Mouse (Mus musculus) urinary bladder, postnatal 25 days (tissue): ENCODE measurements around the gene Pde6c.
A peak's percentile ranks its signal among the peaks of the same experiment; 100 is the strongest.

Source experiments
- DNase-seq: peaks from one replicate; pipeline ENCODE4 v3.0.0; 2022; ENCODE audit warnings: low spot score

Gene Pde6c

DNA sequence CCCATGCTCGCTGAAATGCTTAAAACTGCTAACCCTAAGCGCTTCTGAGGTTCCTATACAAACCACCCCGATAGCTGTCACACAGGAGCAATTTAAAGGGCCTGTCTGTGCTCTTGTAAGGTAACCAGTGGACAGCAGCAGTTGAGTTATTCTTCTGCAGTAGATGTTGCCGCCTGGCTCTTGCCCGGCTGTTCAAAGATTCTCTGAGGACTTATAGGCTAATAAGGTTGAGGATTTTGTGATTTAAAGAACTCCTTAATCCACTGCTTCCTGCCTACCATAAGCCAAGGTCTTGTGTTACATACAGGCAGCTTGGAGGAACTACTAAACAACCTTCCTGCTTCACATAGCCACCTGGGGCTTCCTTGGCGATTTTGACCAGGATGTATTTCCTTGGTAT is at the start of gene Pde6c:
Gene Pde6c (plus strand): TSS at position 301 of the 400 bp plus-strand sequence.
- DNase-seq: no peak

DNA sequence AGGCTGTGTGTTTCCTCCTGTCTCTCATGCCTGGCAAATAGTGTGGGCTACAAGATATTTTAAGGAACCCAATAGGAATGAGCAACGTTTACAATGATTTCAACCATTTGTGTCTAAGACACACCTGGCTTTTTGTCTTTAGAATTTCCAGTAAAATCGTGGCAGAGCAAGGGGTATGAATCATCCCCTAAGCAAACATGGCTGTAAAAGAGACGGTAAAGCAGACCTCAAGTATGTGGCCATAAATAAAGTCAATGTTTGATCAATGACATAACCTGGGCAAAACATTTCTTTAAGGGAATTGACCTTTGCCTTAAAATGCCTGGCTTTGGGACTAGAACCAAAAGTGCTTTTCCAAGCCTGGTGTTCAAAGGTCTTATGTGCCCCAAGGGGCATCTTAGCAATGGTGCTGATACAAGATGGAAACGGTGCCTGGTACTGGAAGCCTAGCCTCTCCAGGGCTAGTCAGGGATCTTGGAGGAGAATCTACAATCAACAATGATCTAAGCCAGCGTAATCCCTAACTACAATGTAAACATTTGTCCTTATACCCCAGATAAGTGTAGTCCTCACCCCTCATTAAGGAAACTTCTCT is 49.6 kb upstream of the Pde6c start:
- no peak for DNase-seq

DNA sequence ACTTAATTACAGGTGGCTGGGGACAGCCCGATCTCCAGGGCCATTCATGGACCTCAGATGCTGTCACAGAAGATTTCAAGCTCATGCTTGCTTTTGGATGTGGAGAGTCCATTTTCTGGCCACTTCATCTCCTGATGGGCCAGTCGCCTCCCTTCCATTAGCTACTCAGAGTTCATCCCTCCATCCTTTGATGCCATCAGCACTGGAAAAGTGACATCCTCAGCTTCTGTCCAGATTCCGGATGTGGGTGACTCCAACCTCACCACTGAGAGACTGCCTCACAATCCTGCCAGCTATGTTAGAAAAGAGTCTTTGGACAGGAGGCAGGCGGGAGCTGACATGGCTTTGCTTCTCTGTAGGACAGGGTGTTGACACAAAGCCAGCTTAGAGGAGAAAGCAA is 46.7 kb upstream of the Pde6c start:
- no peak for DNase-seq

GRCm38 (mm10) chr19:38086948-38087551 is 45.5 kb upstream of the Pde6c start:
- DNase-seq: peak; percentile 30

- DNase-seq: no peak
These were observed 43.2 kb upstream of the Pde6c start for GRCm38 (mm10) chr19:38089358-38089757.

- DNase-seq: no peak
These were observed 41.0 kb upstream of the Pde6c start for GRCm38 (mm10) chr19:38091512-38091985.

GRCm38 (mm10) chr19:38096231-38096630 is 36.4 kb upstream of the Pde6c start:
- DNase-seq: no peak

DNA sequence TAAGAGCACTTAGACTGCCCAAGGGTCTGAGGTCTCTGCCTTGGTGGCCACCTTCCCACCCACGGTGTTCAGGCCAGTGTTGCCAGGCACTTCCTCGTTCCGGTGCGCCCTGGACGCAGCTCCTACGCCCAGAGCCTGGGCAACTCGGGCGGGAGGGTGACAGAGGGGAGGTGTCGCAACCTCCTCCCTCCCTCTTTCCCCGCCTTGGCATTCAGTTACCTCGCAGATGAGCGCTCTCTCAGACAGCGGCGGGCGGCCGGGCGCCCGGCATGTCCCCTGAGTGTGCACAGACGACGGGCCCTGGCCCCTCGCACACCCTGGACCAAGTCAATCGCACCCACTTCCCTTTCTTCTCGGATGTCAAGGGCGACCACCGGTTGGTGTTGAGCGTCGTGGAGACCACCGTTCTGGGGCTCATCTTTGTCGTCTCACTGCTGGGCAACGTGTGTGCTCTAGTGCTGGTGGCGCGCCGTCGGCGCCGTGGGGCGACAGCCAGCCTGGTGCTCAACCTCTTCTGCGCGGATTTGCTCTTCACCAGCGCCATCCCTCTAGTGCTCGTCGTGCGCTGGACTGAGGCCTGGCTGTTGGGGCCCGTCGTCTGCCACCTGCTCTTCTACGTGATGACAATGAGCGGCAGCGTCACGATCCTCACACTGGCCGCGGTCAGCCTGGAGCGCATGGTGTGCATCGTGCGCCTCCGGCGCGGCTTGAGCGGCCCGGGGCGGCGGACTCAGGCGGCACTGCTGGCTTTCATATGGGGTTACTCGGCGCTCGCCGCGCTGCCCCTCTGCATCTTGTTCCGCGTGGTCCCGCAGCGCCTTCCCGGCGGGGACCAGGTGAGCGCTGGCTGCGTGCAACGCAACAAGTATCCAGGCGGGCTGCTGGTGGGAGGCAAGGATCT is 35.5 kb upstream of the Pde6c start, which contains the start of gene Ffar4:
Gene Ffar4 (plus strand): TSS at position 214 of the 901 bp plus-strand sequence.
- DNase-seq: peak; percentile 41

DNA sequence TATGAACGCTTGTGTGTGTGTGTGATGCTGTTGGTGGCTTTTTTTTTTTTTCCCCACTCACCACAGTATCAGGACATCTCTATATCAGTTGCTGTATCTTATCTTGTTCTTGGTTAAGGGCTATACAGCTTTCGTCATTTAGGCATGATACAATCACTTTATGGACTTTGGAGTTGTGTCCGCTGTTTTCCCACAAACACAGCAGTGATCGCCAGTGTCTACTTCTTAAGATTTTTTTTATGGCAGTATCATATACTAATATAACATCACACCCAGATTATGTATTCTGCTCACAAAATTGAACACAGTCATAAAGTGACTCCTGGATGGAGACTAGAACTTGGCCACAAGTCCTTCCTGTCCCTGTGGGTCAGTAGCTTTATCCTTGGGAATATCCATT is 24.7 kb upstream of the Pde6c start:
- no peak for DNase-seq

- no peak for DNase-seq
These were observed 22.9 kb upstream of the Pde6c start for GRCm38 (mm10) chr19:38109506-38110242.

DNA sequence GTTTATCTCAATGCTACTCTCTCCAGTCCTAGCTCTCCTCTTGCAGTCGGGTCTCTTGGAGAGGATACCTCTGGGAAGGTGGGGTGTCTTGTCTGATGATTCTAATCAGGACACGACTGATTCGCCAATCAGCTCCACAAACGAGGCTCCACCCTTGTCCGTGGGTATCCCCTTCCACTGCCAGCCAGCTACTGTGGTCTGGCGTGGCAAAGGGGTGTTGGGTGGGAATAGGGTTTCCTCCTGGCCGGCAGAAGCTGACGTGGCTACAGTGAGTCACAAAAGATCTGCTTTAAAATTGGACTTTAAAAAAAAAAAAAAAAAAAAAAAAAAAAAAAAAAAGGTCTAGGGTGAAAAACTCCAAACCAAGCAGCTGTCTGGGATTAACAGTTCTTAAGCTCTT is 21.5 kb upstream of the Pde6c start:
- no peak for DNase-seq

GRCm38 (mm10) chr19:38112575-38112974 is 20.0 kb upstream of the Pde6c start:
- DNase-seq: no peak

DNA sequence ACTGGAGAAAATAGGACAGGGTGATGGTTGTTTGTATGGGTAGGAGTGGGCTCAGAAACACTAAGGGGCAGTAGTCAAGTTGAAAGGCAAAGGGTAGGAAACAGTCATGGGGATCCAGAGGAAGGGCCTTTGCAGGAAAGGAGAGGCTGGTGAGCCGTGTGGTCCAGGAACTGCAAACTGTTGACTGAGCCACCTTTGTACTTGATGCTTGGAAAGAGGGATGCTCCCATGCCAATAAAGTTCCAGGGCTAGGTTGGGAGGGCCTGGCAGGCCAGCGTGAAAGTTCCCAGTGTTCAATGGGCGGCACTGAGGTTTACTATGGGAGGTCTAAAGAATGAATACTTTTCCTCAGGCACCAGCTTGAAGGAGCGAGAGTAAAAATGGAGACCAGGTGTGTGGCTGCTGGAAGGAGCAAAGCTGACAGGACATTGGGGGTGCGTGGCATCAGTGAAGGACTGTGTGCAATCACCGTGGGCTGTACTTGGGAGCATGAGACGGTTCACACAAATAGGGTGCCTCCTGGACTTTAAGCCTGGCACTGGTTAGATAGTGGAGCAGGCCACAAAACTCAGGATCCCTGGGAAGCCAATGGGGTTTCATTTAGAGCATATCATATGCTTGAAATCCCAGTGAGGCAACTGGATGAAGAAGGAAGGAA is 17.6 kb upstream of the Pde6c start:
- DNase-seq: no peak

- DNase-seq: no peak
These were observed 12.3 kb upstream of the Pde6c start for GRCm38 (mm10) chr19:38120123-38120760.

- no peak for DNase-seq
These were observed 8.7 kb upstream of the Pde6c start for GRCm38 (mm10) chr19:38123921-38124320.

DNA sequence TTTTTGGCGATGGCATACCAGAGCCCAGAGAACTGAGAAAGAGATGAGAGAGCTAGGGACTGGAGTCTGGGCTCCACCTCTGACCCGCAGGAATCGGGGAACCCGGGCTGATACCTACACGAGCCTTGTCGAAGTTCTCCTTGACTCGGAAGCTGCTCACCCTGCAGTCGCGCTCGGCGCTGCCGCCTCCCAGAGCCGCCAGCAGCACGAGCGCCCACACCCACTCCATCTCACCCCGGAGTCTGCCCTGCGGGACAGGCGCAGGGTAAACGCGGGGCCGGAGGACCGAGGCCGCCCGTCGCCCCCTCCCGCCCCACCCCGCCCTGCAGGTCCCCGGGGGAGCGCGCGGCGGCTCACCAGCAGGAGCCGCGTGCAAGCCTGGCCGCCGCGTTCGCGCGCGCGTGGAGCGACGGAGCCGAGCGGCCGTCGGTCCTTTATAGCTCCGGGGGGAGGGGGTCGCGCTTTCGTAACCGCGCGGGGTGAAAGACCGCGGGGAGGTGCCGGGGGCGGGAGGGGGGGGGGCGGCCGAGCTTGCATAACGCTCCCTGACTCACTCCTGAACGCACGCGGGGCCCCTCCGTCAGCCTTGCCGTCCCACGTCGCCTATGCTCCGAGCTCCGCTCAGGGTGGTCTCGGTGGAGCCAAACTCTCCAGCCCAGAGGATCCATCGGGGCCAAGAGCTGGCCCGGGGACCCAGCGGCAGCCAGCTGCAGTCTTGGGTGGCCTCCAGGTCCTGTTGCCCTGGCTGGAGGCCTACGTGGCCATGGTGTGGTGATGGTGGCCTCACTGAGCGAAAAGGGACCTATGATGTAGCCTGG is 8.0 kb upstream of the Pde6c start:
- peak; percentile 40 for DNase-seq

GRCm38 (mm10) chr19:38125219-38125610 is 7.4 kb upstream of the Pde6c start, which contains the start of gene Rbp4:
Rbp4 (minus strand) TSS chr19:38125281.
- no peak for DNase-seq

- no peak for DNase-seq
These were observed 5.9 kb upstream of the Pde6c start for GRCm38 (mm10) chr19:38126656-38127055.

GRCm38 (mm10) chr19:38133986-38134385 is 1.4 kb downstream of the Pde6c start:
- DNase-seq: no peak

- no peak for DNase-seq
These were observed 2.2 kb downstream of the Pde6c start for GRCm38 (mm10) chr19:38134806-38135205.
